Mouse (Mus musculus) testis, adult 2 months (tissue): ENCODE data around the gene Supt6. TPM values are rescaled to one million over a fixed set of nuclear protein-coding genes. Genes with fewer than 3 reads are reported as not detected.

Experiments used
- H3K27ac ChIP-seq: fragments of 200-500 bp; 2 replicates; pipeline ENCODE4 v1.5.1; 2012; ENCODE audit warnings: low read depth, low read length; ENCODE audit not compliant: control insufficient read depth, insufficient read depth
- H3K27me3 ChIP-seq: fragments of 200-500 bp; 2 replicates; pipeline ENCODE4 v1.6.1; 2012; ENCODE audit warnings: mild to moderate bottlenecking, low read length, moderate library complexity; ENCODE audit not compliant: control insufficient read depth, insufficient read depth
- H3K36me3 ChIP-seq: fragments of 200-500 bp; 2 replicates; pipeline ENCODE4 v1.6.1; 2012; ENCODE audit warnings: mild to moderate bottlenecking, low read length; ENCODE audit not compliant: control insufficient read depth, insufficient read depth
- H3K4me1 ChIP-seq: fragments of 200-500 bp; 2 replicates; pipeline ENCODE4 v1.6.1; 2012; ENCODE audit warnings: low read length; ENCODE audit not compliant: control insufficient read depth, insufficient read depth
- H3K4me3 ChIP-seq: fragments of 200-500 bp; 2 replicates; pipeline ENCODE4 v1.5.1; 2012; ENCODE audit warnings: low read depth, mild to moderate bottlenecking, low read length, moderate library complexity, mixed read lengths; ENCODE audit not compliant: control insufficient read depth
- CTCF ChIP-seq: fragments of 200-500 bp; IDR thresholded peaks from 2 replicates; pipeline ENCODE4 v1.5.1; 2012; ENCODE audit warnings: low read depth, mild to moderate bottlenecking, inconsistent platforms, low read length, moderate library complexity; ENCODE audit not compliant: control insufficient read depth, insufficient read depth, insufficient replicate concordance
- POLR2A ChIP-seq: fragments of 200-500 bp; IDR thresholded peaks from 2 replicates; pipeline ENCODE4 v1.6.1; 2012; ENCODE audit warnings: low read depth, mild to moderate bottlenecking, inconsistent platforms, low read length, moderate library complexity; ENCODE audit not compliant: control insufficient read depth
- polyA plus RNA-seq: library from polyadenylated mRNA; depleted of rRNA; stranded (reverse); fragments of >200 nt; gene quantifications from 2 replicates; pipeline ENCODE4 v1.2.3, GENCODE M21; 2012

The Supt6 gene
- polyA plus RNA-seq, 1 experiment, result 22.2 TPM

DNA sequence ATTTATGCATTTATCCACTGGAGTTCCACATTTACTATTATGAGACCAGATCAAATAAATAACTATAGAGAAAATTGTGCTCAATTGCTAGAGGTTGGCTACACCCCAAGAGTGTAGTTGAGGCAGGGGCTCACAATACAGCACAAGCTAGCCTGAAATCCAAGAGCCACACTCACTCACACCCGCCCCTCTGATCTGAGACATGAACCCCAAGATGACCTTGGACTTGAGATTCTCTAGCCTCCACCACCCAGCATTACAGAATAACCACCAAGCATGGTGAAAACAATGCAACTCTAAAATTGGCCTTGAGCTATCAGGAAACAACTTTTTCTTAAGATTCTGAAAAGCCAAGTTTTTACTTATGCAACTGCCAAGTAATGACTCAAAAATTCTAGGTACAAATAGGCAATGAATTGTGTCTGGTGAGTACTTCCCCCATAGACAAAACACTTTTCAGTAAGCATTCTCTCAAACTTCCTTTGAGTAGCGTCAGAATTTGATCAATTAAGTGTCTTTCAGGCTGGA lies 63.9 kb downstream of the Supt6 start:
- no peak overlapping the region for H3K4me3 ChIP-seq
- TF ChIP-seq POLR2A, result no peak
- TF ChIP-seq CTCF, result no peak
- no peaks in the 10 kb centered on the region for H3K27me3 ChIP-seq
- peaks cover 22% of the 10 kb centered on the region for H3K4me1 ChIP-seq
- peaks cover 1% of the 10 kb centered on the region for H3K36me3 ChIP-seq
- H3K27ac ChIP-seq, result no peak overlapping the region

DNA sequence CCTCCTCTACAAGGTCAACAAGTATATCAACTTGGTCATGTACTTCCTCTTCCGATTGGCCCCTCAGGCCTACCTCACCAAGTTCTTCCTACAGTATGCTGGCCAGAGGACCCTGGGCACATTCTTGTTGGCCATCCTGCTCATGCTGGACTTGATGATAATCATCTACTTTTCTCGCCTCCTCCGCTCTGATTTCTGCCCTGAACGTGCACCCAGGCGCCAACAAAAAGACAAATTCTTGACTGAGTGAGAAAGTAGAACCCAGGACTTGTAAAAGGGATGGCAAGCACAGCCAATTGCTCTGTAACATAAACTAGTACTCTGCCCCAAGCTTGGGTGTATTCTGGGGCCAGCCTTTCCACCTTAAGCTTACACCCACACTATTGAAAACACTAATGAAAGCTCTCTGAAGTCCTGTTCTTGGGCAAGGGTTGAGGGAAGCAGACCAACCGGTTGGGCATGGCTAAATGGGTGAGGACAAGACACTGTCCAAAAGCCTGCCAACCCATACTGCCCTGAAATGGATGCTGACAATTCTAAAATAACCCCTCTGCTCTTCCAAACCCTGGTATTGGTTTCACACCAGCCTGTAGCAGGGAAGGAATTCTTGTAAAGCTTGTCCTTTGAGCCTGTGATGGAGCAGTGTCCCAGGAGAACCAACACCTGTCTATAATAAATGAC lies 65.6 kb downstream of the Supt6 start:
- Histone ChIP-seq H3K4me3 (no peak overlapping the region), H3K36me3 (peaks cover 1% of the 10 kb centered on the region), H3K27ac (no peak overlapping the region), H3K4me1 (peaks cover 25% of the 10 kb centered on the region), H3K27me3 (no peaks in the 10 kb centered on the region)
- TF ChIP-seq POLR2A, result no peak
- TF ChIP-seq CTCF, result no peak

DNA sequence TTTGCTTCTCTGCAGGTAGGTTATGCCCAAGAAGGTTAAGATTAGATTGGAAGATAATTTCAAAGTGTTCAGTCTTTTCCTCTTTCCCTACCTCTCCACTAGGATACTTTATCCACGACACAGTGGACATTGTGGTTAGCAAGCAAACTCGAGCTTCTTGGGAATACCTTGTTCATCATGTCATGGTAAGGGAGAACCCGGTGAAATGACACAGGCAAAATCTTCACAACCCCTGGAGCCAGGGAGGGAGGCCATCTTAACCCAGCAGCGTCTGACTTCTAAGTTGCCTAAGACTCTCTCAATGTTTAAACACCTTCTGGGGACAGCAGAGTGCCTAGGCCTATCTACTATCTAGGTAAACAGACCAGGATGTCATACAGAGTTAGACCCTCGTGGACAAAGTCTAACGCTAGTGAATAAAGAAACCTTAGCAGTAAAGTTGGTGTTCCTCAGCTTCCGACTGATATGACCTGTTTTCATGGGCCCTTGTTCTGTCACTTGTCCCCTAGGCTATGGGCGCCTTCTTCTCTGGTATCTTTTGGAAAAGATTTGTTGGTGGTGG lies 66.3 kb downstream of the Supt6 start:
- H3K4me1 ChIP-seq, result peaks cover 25% of the 10 kb centered on the region
- peak overlapping the region; percentile 88 for H3K4me3 ChIP-seq
- peaks cover 1% of the 10 kb centered on the region for H3K36me3 ChIP-seq
- peak overlapping the region; percentile 85 for H3K27ac ChIP-seq
- H3K27me3 ChIP-seq, result no peaks in the 10 kb centered on the region
- TF ChIP-seq CTCF (no peak), POLR2A (no peak)

DNA sequence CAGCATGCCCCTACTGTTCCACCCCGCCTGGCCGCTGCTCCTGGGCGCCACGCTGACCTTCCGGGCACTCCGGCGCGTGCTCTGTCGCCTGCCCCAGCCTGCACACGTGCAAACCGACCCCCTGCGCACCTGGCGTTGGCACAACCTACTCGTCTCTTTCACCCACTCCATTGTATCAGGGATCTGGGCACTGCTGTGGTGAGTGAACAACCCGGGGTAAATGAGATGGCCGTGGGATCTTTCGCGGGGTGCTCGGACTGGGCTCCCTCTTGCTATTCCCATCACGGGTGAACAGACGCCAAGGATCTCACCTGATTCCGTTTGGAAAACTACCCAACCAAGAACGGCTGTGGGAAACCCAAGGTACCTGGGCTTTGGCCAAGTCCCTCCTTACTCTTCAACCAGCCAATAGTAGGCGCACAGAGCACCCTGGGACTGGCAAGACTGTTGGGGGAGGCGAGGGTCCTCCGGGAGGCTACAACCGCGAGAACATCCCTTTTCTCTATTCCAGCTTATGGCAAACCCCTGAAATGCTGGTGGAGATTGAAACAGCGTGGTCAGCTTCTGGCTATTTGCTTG lies 66.8 kb downstream of the Supt6 start:
- Histone ChIP-seq H3K4me1 (peaks cover 25% of the 10 kb centered on the region), H3K36me3 (peaks cover 1% of the 10 kb centered on the region), H3K27ac (peak overlapping the region; percentile 85), H3K4me3 (peak overlapping the region; percentile 88), H3K27me3 (no peaks in the 10 kb centered on the region)
- TF ChIP-seq POLR2A (no peak; the same call in 1 of the 2 replicates), CTCF (no peak)

DNA sequence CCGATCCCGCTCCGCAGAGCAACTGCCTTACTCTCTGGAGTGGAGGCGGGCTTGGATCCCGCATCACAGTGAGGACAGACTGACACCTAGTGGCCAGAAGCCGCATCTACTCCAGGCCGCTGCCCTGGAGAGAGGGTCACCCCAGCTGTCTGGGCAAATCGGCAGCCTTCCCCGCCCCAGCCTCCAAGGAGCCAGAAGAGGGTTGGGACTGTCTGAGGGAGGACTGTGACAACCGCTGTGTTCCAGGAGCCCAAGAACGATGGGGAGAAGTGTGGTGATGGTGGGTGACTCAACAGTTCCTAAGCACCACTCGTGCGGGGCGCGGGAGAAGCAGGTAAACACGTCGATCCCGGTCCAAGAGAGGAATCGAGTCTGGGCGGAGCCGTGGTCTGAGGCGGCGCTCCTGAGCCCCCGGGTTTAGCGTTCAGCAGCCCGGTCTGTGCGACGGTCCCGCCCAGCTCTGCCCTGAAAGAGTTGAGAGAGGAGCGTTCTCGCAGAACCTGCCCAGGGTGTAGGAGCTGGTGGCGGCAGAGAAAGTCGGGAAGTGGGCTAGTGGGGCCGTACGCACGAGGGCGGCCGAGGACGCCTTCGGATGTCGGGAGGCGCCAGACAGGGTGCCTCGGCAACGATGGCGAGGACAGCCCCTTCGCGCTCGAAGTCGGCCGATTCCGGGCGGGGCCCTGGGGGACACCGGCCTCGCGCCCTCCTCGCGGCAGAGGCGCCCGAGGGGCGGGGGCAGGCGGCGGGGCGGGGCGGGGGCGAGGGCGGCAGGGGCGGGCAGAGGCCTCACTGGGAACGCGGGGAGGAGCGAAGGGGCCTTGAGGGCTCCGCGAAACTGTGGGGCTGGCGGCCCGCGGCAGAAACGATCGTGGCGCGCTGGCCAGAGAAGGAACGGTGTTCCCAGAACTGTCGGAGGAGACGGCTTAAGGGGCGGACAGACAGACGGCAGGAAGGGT lies 67.6 kb downstream of the Supt6 start:
- Histone ChIP-seq H3K4me1 (peaks cover 25% of the 10 kb centered on the region), H3K27me3 (no peaks in the 10 kb centered on the region), H3K4me3 (peak overlapping the region; percentile 88), H3K27ac (peak overlapping the region; percentile 88), H3K36me3 (peaks cover 1% of the 10 kb centered on the region)
- TF ChIP-seq CTCF (peak; percentile 96), POLR2A (peak; percentile 37; the same call in 1 of the 2 replicates)

DNA sequence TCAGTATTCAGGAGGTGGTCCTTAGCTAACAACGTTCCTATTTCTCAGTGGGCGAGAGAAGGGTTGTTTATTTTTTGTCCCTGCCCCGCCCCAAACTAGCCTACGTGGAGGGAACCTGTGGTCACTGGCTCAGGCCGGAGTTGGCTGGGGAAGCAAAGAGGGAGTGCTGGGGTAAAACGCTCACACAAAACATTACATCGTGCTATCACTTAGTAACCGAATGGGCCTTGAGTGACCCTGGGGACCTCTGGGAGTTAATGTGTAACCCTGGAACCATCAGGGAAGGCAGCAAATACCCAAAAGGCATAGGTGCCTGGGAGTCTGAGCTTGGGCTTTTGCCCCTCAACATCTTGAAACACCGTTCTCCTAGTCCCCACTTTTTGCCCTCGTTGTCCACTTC lies 68.3 kb downstream of the Supt6 start:
- H3K4me3 ChIP-seq, result peak overlapping the region; percentile 88
- H3K27ac ChIP-seq, result peak overlapping the region; percentile 88
- peaks cover 21% of the 10 kb centered on the region for H3K4me1 ChIP-seq
- TF ChIP-seq POLR2A (no peak), CTCF (no peak)
- no peaks in the 10 kb centered on the region for H3K27me3 ChIP-seq
- H3K36me3 ChIP-seq, result peaks cover 1% of the 10 kb centered on the region
